Mouse (Mus musculus) A20 (cell line): Measurements from ENCODE around the gene Ephb1.

Experiments used
- DNase-seq: peaks from one replicate; pipeline ENCODE4 v3.0.0-alpha.2; 2011; ENCODE audit warnings: low read depth, low spot score

Gene Ephb1

DNA sequence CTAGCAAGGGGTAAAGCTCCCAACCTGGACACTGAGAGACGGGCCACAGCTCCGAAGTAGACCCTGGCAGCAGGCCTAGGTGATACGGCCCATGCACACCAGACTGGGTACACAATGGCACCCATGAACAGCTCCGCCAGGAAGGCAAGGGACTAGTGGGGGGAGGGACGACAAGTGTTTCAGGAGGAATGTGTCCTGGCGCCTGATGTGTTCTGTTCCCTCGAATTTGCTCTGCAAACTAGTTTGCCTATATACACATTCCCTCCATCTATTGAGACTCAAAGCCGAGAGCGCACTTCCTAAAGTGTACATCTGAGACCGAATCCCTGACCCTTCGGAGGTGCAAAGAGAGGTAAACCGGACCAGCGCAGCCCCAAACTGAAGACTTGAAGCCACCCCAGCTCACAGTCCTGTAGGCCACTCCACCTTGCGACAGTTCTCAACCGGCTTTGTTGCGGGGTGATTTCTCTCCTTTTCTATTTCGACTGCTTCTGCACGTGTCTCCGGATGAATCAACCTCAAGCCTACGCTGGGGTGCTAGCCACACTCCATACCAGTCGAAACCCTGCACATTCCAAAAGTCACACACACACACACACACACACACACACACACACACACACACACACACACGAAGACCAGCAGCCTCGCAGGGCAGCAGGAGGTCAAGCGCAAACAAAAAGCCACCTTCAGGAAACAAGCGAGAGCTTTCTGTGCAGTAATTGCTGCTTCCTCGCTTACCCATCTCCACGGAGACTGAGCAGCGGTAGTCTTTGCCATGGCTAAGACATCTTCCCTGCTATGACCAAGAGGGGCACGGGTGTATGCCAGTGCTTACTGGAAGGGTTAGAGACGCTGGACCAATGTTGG is 2.1 kb downstream of the Ephb1 start:
- DNase-seq: no peak

DNA sequence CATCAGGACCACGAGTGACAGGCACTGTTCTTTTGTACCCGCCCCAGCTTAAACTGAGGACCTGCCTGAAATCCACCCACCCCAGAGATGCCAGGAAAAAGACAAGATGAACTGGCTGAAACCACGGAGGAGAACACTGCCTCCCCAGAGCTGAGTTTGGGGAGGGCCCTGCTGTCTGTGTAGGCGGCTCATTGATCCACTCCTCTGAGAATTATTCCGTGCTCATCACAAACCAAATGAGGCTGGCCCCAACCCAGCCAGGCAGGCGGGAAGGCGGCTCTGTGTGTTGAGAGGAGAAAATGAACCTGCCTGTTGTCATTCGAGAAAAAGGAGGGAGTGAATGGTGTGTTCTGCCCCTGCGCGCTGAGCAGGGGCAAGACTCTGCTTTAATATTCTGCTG is 2.8 kb downstream of the Ephb1 start:
- DNase-seq: no peak

DNA sequence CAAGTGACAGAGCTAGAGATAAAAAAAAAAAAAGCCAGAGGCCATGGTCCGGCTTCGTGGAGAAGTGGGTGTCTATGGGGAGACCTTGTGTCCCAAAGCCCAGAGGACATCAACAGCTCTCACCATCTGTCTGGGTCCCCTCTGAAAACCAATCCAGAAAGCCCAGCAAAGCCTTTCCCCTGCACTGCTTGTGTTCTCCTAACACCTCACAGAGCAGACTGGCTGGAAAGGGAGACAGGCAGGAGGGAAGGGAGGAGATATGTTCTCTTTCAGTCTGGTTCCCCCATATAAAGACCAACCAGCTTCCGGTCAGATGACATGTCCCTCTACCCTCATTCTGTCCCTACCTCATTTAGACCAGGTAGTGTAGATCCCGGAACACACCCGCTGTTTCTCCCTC is 3.3 kb downstream of the Ephb1 start:
- DNase-seq: no peak

DNA sequence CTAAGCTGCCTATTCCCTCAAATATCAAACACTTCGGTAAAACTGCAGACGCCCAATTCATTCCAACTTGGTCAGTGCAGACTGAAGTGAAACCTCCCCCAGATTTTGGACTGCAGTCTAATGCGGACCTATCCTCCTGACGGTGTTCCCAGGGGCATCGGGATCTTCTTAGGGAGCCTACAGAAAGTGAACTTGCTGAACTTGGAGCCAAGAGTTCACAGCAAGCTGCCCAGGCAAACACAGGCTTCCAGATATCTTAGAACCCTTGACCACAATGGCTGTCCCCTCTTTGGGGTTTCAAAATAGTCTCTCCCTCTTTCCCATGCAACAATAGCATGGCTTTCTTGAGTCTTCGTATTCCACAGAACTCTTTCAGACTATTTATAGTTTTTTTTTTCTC is 3.8 kb downstream of the Ephb1 start:
- DNase-seq: no peak

GRCm38 (mm10) chr9:102350076-102350475 is 4.4 kb downstream of the Ephb1 start:
- no peak for DNase-seq

DNA sequence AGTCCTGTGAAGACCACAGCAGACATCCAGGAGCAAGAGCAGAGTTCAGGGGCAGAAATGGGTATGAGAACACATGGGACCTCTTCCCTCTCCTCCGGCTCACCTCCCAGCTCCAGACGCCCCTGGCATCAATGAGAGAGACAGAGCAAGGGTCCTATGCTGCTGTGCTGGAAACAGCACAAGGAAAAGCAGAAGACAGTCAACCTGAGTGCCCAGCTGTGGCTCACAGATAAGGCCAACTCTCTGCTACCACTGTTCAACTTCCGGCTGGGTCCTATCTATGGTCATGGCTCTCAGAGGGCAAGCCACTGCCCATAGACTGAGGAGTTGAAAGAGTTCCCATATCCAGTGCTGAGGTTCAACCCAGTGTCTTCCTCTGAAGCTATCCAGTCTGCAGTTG is 7.7 kb downstream of the Ephb1 start:
- no peak for DNase-seq

DNA sequence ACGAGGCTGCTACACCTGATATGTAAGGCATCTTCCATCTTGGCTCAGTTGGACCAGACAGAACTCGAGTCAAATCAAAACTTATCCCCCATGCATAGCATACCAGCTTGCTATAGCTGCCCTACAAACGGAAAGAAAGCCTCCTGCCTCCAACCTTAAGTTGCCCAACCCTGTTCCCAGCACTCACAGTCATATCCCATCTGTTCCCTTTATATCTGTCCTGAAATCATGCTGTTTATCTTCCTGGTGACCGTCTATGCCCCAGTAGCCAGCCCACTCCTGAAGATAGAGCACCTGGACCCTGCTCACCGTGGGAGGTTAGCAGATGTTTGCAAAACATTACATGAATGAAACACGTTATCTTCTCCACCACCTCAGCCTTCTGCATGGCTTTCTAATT is 9.0 kb downstream of the Ephb1 start:
- DNase-seq: no peak

- DNase-seq: no peak
Observed at GRCm38 (mm10) chr9:102345047-102345446, 9.4 kb downstream of the Ephb1 start.

DNA sequence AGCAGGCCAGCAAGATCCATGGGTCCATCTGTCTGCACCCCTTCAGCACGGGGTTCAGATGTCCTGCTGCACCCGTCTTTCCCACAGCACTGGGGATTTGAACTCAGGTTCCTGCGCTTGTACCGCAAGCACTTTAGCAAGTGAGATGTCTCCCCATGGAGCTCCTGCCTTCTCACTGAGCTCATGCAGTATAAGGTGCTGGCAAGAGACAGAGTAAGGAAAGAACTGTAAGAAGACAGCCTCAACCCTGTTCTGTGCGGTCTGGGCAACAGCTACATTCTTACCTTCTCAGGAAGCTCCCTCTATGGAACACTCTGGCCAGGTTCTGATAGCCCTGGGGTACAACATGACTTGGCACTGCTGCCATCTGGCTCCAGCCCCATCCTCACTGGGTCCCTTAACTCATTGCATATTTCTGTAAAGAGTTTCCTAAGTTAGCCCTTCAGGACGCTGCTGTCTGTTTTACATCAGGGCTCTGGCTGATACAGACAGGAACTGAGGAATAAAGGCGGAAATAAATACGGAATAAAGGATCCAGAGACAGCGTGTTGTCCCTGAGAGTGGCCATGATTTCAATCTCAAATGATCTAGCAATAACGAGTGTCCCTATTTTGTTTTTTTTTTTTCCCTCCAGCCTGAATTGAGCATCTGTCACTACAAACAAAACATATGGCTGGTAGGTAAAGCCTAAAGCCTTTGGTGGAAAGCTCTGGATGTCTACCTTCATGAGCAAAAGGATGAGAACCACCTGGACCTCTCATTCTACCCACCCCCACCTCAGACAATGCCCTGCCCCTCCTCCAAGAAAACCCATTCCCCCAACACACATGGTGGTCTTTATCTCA is 10.2 kb downstream of the Ephb1 start:
- no peak for DNase-seq

GRCm38 (mm10) chr9:102343061-102343460 is 11.4 kb downstream of the Ephb1 start:
- no peak for DNase-seq

DNA sequence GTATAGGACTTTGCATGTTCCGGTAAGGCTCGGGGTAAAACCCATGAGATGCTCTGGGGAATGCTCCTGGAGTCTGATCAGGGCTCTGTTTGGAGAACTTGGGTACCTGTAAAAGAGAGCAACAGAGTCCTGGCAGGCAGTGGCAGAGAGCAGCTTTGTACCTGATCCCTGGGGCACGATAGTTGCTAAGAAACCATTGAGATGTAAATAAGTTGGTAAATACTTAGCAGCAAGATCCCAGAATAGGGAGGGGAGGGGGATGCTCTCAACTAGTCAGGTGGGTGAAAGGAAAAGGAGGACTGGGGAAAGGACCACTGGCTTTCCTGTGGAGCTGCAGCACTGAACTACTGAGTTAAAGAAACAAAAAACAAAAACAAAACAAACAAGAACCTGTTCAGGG is 12.5 kb downstream of the Ephb1 start:
- no peak for DNase-seq

DNA sequence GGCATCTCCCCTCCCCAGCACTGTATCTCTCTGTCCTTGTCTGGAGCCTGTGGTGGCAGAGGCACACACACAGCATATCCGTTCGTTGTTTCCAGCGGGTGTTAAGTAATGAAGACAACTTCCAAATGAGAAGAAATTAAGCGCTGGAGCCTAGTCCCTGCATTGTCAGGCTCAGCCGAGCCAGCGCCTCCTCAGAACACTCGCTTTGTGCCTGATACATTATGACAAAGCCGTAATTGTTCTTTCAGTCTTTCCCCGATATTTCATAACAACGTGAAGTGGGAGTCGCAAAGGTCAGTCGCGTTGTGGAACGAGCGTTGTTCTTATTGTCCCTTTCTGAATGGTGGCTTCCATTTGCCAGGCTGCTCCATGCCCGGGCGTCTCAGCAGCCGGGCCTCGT is 13.7 kb downstream of the Ephb1 start:
- DNase-seq: no peak

DNA sequence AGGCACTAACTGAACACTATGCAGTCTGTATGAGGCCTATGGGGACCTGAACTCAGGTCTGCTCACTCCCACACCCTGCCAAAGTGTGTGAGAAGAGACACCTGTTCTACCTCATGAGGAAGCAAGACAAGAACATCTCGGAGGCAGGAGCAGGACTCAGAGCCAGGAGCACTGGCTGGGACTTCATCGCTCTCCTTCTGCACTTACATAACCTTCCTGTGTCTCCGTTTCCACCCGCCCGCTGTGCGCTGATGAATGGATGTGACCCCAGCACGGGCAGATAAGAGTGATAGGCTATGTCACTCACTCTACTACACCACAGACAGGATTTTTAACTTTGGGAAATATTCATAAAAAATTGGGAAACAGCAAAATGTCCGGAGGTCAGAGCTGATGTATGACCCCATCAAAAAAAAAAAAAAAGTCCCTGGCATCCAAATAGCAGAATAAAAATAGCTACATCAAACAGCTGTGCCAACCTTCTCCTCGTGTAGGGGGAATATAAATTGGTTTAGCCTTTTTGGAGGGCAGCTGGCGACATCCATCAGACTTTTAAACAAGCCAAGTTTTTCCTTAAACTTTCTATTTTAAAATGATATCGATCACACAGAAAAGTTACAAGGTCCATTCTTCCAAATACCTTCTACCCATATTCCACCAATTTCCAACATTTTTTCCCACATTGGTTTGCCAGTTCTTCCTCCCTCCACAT is 18.8 kb downstream of the Ephb1 start:
- DNase-seq: no peak

- no peak for DNase-seq
Observed at GRCm38 (mm10) chr9:102330266-102331060, 24.0 kb downstream of the Ephb1 start.

DNA sequence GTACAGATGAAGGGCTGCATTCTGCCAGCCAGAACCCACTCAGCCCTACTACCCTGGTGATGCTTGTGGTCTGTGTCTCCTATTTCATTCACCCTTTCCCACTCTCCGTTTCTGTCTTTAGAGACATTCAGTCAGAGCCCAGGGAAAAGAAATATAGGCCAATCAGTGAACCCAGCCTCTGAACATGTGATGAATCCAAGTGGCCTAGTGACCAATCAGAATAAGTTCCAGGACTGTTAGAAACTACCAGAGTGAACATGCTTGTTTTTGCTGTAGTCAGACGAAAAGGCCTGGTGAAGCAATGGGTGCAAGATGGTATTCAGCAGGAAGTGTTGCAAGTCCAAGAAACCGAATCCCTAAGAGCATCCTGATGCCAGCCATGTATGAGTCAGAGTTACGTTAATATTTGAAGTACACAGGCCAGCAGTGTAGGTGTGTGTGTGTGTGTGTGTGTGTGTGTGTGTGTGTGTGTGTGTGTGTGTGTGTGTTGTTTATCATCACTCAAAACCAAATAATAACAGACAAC is 26.8 kb downstream of the Ephb1 start:
- no peak for DNase-seq

DNA sequence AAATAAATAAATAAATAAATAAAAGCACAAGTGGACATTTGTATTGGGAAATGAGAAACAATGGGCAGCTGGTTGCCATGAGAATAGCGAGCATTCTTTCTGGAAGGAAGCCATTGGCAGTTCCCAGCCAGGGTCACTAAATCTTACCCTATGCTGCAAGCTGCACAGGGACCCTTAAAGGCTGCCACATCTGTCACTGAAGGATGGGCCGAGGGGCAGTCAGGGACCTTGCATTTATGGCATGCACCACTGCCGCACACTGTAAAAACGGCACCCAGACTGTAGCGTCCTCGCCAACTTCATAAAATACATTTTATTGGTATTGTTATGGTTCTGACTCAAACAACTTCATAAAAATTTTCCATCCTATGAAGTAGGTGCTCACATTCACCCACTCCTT is 39.1 kb downstream of the Ephb1 start:
- DNase-seq: no peak

DNA sequence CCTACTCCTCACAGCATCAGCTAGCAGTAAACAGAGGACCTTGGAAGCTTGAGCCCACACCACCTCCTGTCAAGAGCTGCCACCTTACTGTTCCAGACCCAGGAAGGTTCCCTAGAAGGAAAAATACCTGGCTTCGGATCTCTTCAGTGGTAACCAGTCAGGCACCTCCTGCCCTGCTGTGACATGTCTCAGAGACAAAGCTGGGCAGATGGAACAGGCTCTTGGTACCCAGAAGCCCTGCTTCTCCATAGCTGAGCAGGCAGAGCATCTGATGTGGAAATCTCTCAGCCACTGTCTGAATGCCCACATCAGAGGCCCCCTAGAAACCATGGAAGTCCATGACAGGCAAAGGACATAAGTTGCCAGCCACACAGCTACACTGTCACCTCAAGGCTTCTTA is 39.7 kb downstream of the Ephb1 start:
- no peak for DNase-seq

DNA sequence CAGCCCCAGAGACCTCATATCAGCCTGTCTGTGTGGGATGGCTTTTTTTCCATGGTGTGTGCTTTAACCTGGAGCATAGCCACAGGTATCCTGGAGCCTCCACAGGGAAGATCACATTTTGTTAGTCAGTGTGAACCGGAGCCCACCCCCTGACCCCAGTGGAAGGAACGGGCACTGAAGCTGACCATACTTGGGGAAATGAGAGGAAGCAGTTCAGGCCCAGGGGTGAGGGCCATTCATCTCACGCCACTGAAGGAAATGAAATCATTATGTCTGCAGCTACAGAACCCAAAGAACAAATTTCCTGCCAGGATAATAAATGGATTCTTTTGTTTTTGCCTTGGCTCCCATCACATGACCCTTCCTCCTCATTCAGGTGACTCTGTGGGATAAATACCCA is 44.1 kb downstream of the Ephb1 start:
- no peak for DNase-seq

- DNase-seq: no peak
Observed at GRCm38 (mm10) chr9:102309278-102309677, 45.2 kb downstream of the Ephb1 start.

DNA sequence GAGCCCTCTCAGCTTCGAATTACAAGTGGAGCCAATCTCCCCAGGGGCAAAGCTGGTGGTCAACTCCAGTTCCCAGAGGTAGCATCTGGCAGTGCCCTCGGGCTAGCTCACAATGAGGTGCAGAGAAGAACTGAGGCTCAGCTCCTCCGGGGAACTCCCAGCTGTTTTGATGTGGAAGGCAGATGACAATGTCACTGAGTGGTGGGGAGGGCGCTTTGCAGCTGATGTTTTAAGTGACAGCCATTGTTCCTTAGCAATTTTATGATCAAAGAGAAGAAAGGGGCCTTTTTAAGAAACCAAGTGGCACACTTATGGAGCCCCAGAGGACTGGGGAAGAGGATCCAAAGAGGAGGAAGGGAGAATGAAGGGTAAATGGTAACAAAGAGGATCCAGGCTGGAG is 46.8 kb downstream of the Ephb1 start:
- no peak for DNase-seq
